Comparison of ENCODE assay signal across 26 mouse cellular contexts in the genomic region with DNA sequence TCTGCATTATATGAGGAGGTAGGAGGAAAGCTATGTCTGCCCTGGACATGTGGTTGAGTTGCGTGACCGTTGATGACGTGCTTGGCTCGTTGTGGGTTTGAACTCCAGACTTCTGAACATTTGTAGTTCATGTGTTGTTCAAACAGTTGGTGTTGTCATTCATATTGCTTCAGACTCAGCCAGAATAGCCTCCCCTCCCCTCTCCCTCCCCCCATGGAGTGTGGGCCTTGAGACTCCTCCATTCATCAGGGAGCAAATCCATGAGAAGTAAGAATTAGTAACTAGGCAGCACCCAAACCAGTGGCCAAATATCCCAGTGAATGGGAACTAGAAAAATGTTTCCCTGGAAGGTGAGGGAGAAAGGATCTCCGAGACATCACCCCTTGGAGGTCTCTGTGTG.
"Had no signal": no experiment of that assay in that cellular context is flagged by ENCODE, and none has a peak within 500 bp of the region (broad histone marks: within the 10 kb centered on the region; RNA-seq: fewer than 3 reads in every experiment).

No protein-coding gene starts in this region.

- H3K36me3 ChIP-seq: heart, embryonic 10.5 days; heart, embryonic 13.5 days; heart, embryonic 15.5 days; kidney, embryonic 15.5 days; limb, embryonic 13.5 days; limb, embryonic 15.5 days; liver, embryonic 12.5 days had no signal

- H3K27ac ChIP-seq: heart, embryonic 10.5 days; heart, embryonic 13.5 days; heart, embryonic 15.5 days; hindbrain, embryonic 14.5 days; kidney, embryonic 15.5 days; kidney, postnatal 0 days; layer of hippocampus, adult 2 months; limb, embryonic 13.5 days; limb, embryonic 15.5 days; liver, embryonic 12.5 days; liver, embryonic 14.5 days had no signal

- H3K9ac ChIP-seq: forebrain, postnatal 0 days; heart, embryonic 13.5 days; heart, embryonic 15.5 days; hindbrain, embryonic 14.5 days; kidney, embryonic 15.5 days; limb, embryonic 13.5 days; limb, embryonic 15.5 days; liver, embryonic 12.5 days; liver, embryonic 14.5 days had no signal

- H3K4me2 ChIP-seq: heart, embryonic 13.5 days; heart, embryonic 15.5 days; hindbrain, embryonic 14.5 days; kidney, embryonic 15.5 days; limb, embryonic 13.5 days; limb, embryonic 15.5 days; liver, embryonic 12.5 days had no signal

- ATAC-seq: forebrain, postnatal 0 days; hindbrain, embryonic 16.5 days; intestine, embryonic 16.5 days; liver, embryonic 12.5 days had no signal

- H3K9me3 ChIP-seq: heart, embryonic 10.5 days; heart, embryonic 13.5 days; heart, embryonic 15.5 days; kidney, embryonic 15.5 days; limb, embryonic 13.5 days; limb, embryonic 15.5 days; liver, embryonic 12.5 days had no signal

- H3K27me3 ChIP-seq: heart, embryonic 13.5 days; heart, embryonic 15.5 days; kidney, embryonic 15.5 days; limb, embryonic 13.5 days; limb, embryonic 15.5 days; liver, embryonic 12.5 days had no signal

- H3K4me1 ChIP-seq: heart, embryonic 10.5 days; heart, embryonic 13.5 days; heart, embryonic 15.5 days; kidney, embryonic 15.5 days; limb, embryonic 13.5 days; limb, embryonic 15.5 days; liver, embryonic 12.5 days had no signal

- DNase-seq: forebrain, postnatal 0 days; gastrocnemius, postnatal 14 days; gastrocnemius, postnatal 36 days; heart, adult 18-20 months; heart, postnatal 14 days; heart, postnatal 36 days; kidney, adult 11 months; kidney, adult 2 months; kidney, adult 9 months; kidney, postnatal 14 days; kidney, postnatal 4 days; layer of hippocampus, adult 9-11 months; layer of hippocampus, postnatal 36 days had no signal

- H3K4me3 ChIP-seq: heart, embryonic 10.5 days; heart, embryonic 13.5 days; heart, embryonic 15.5 days; kidney, embryonic 15.5 days; layer of hippocampus, adult 2 months; limb, embryonic 13.5 days; limb, embryonic 15.5 days; liver, embryonic 12.5 days had no signal
